Mouse (Mus musculus): ENCODE results near the gene Myo18a. TPM values are rescaled to one million over a fixed set of nuclear protein-coding genes. Genes with fewer than 3 reads are reported as not detected.

Gene Myo18a
- total RNA-seq, 1 experiment from 2014 or later = 133 TPM

Other genes starting within 250 kb of the Myo18a start
- gene Abhd15, start 248.1 kb upstream of the Myo18a start, total RNA-seq (2017) = 12.3 and 19.1 TPM in 2 replicates
- 5.0 and 5.4 TPM in 2 replicates for gene Trp53i13, start 247.3 kb upstream of the Myo18a start, total RNA-seq (2017)
- 0.55 and 2.4 TPM in 2 replicates for gene Gm10392, start 244.0 kb upstream of the Myo18a start, total RNA-seq (2017)
- gene Taok1, start 155.4 kb upstream of the Myo18a start, total RNA-seq (2017) = 56.6 and 65.5 TPM in 2 replicates
- gene Nufip2, start 77.1 kb upstream of the Myo18a start, total RNA-seq (2017) = 104 and 109 TPM in 2 replicates
- gene Cryba1, start 38.0 kb upstream of the Myo18a start, total RNA-seq (2017) = not detected in 2 replicates
- not detected in 2 replicates for gene Gm10277, start 24.5 kb downstream of the Myo18a start, total RNA-seq (2017)
- gene Pipox, start 130.8 kb downstream of the Myo18a start, total RNA-seq (2017) = 0.38 TPM in 1 of 2 replicates, not detected in the other
- gene Sez6, start 167.6 kb downstream of the Myo18a start, total RNA-seq (2017) = not detected in 2 replicates
- 24.6 and 42.8 TPM in 2 replicates for gene Phf12, start 219.5 kb downstream of the Myo18a start, total RNA-seq (2017)

Measured in hematopoietic stem cell, adult 5-6 weeks (primary cell).